Mouse (Mus musculus) embryonic facial prominence, embryonic 11.5 days (tissue): ENCODE measurements at regions not wholly inside any gene's neighbourhood (a gene's known extent, or its start where the extent isn't known, plus 50 kb on each side); places are given as distances from the start of the nearest gene placed in this dataset.

Source experiments
- ATAC-seq: fragments of 200-750 bp; cut with Nextera tagmentation; replicated peaks from 2 replicates; pipeline ENCODE4 v1.8.0; 2017; ENCODE audit warnings: low read depth; ENCODE audit not compliant: insufficient number of reproducible peaks, low FRiP score, low TSS enrichment
- DNase-seq: peaks from one replicate; pipeline ENCODE4 v3.0.0-alpha.2; 2015; ENCODE audit warnings: low spot score
- H3K27ac ChIP-seq: fragments of 300-500 bp; sonication (generic); replicated peaks from 2 replicates; pipeline ENCODE4 v1.5.1; 2014; ENCODE audit warnings: mild to moderate bottlenecking, low read depth, low read length, control low read depth
- H3K27me3 ChIP-seq: fragments of 300-500 bp; sonication (generic); 2 replicates; pipeline ENCODE4 v1.6.1; 2014; ENCODE audit warnings: mild to moderate bottlenecking, low read length, moderate library complexity, mixed read lengths; ENCODE audit not compliant: control insufficient read depth, insufficient read depth
- H3K36me3 ChIP-seq: fragments of 300-500 bp; sonication (generic); replicated peaks from 2 replicates; pipeline ENCODE4 v1.6.1; 2014; ENCODE audit warnings: low read depth, mild to moderate bottlenecking, low read length, moderate library complexity, mixed read lengths; ENCODE audit not compliant: control insufficient read depth, insufficient read depth
- H3K4me1 ChIP-seq: fragments of 300-500 bp; sonication (generic); 2 replicates; pipeline ENCODE4 v1.6.1; 2014; ENCODE audit warnings: low read length, mixed read lengths; ENCODE audit not compliant: control insufficient read depth, insufficient read depth
- H3K4me2 ChIP-seq: fragments of 300-500 bp; sonication (generic); 2 replicates; pipeline ENCODE4 v1.6.1; 2014; ENCODE audit warnings: low read depth, mild to moderate bottlenecking, control low read depth, low read length, moderate library complexity
- H3K4me3 ChIP-seq: fragments of 300-500 bp; sonication (generic); 2 replicates; pipeline ENCODE4 v1.5.1; 2014; ENCODE audit warnings: low read depth, low read length, control low read depth
- H3K9ac ChIP-seq: fragments of 300-500 bp; sonication (generic); replicated peaks from 2 replicates; pipeline ENCODE4 v1.6.1; 2014; ENCODE audit warnings: mild to moderate bottlenecking, control low read depth, low read length
- H3K9me3 ChIP-seq: fragments of 300-500 bp; sonication (generic); replicated peaks from 2 replicates; pipeline ENCODE4 v1.6.1; 2016; ENCODE audit warnings: mild to moderate bottlenecking, low read length, inconsistent platforms, mixed read lengths; ENCODE audit not compliant: control insufficient read depth
- WGBS: fragments of 180-500 bp; shearing (Covaris S2); extraction: QIAGEN DNeasy Blood & Tissue Kit; methylation state at CpG from one replicate; pipeline ENCODE4 v1.1.7; 2014; 5-methylcytosine and 5-hydroxymethylcytosine counted together

DNA sequence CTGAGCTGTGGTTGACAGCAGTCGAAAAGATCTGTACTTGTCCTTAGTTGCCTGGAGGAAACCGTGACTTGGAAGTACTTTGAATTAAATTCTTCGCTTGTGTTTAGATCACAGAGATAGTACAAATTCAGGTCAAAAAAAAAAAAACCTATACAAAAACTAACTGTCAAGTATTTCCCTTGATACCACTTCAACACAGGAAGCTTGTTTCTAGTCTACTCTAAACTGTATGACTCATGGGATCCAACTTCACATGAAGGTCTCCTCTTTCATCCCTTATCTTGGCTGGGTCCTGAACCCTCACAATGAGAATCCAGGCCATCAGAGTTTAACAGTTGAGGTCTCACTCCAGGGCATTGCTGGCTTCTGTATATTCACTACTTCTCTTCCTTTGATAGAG lies 54.8 kb downstream of the Tmem30b start:
- no peak overlapping the region for H3K9ac ChIP-seq
- ATAC-seq = no peak
- 66% methylated on average over 3 of the region's 3 CpGs for WGBS

DNA sequence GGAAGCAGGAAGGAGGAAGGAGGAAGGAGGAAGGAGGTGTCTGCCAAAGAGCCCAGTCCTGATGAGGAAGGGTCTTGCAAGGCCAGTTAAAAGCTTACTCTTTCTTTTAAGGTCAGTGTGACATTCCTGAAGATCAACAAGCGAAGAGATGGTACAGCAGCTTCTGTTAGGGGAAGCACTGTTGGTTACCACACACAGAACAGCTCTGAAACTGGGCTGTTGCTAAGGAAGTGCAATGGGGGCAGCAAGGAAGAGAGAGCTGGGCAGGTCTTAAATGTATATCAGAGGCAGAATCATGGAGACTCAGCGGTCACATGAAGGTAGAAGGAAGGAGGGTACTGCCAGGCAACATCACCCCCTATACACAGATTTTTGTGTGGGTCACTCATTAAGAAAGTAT lies 63.3 kb downstream of the Tmem30b start:
- Histone ChIP-seq H3K27me3 (no peaks in the 10 kb centered on the region), H3K36me3 (no peaks in the 10 kb centered on the region), H3K4me2 (no peak overlapping the region), H3K27ac (no peak overlapping the region), H3K4me3 (no peak overlapping the region), H3K9me3 (no peaks in the 10 kb centered on the region), H3K9ac (no peak overlapping the region), H3K4me1 (no peaks in the 10 kb centered on the region)
- ATAC-seq (no peak), DNase-seq (no peak)
- 93% methylated on average over 2 of the region's 2 CpGs for WGBS

More for the DNA sequence above, 54.8 kb downstream of the Tmem30b start:
- Histone ChIP-seq H3K9me3 (no peaks in the 10 kb centered on the region), H3K4me1 (no peaks in the 10 kb centered on the region), H3K36me3 (no peaks in the 10 kb centered on the region), H3K4me2 (no peak overlapping the region), H3K4me3 (no peak overlapping the region), H3K27ac (no peak overlapping the region), H3K27me3 (no peaks in the 10 kb centered on the region)
- no peak for DNase-seq

DNA sequence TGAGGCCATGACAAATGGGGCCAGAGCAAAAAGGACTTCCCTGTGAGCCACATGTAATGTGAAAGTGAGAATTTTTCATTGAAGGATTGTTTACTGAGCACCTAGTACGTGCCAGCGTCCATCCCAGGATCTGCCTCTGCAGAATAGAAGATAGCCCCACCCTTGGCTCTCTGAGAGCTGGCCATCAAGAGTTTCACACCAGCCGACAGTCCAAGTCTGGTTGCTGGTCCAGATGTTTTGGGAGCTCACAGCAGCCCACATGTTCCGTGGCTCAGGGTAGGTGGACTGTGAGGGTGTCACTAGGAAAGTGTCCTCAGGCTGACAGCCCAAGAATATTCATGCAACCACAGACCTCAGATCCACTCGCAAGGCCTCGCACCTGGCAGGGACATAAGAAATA lies 63.9 kb downstream of the Tmem30b start:
- WGBS = 90% methylated on average over 6 of the region's 6 CpGs
- H3K36me3 ChIP-seq = no peaks in the 10 kb centered on the region
- ATAC-seq = no peak
- no peak overlapping the region for H3K4me3 ChIP-seq
- no peaks in the 10 kb centered on the region for H3K4me1 ChIP-seq
- H3K4me2 ChIP-seq = no peak overlapping the region
- H3K27me3 ChIP-seq = no peaks in the 10 kb centered on the region
- H3K9me3 ChIP-seq = no peaks in the 10 kb centered on the region
- no peak overlapping the region for H3K27ac ChIP-seq
- H3K9ac ChIP-seq = no peak overlapping the region
- no peak for DNase-seq

DNA sequence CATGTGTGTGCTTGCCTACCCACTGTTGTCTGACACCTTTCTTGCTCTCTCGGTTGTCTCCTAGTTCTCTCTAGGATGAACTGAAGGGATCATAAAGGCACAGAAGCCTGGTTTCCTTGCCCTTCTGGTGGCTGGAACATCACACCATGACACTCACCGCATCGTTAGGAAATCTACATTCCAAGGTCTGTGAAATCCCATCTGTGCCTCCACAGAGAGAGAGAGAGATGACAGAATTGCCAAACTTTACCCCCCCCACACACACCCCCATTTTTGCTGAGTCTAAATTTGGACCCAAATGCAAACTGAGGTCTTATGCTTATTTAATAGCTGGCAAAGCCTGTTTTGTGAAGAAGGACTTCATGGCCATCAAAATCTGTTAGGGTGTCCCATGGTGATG lies 64.5 kb downstream of the Tmem30b start:
- H3K27me3 ChIP-seq = no peaks in the 10 kb centered on the region
- no peaks in the 10 kb centered on the region for H3K4me1 ChIP-seq
- H3K9ac ChIP-seq = no peak overlapping the region
- WGBS = 88% methylated on average over 3 of the region's 3 CpGs
- no peak overlapping the region for H3K4me3 ChIP-seq
- no peaks in the 10 kb centered on the region for H3K36me3 ChIP-seq
- H3K9me3 ChIP-seq = no peaks in the 10 kb centered on the region
- H3K27ac ChIP-seq = no peak overlapping the region
- ATAC-seq (no peak), DNase-seq (no peak)
- no peak overlapping the region for H3K4me2 ChIP-seq

DNA sequence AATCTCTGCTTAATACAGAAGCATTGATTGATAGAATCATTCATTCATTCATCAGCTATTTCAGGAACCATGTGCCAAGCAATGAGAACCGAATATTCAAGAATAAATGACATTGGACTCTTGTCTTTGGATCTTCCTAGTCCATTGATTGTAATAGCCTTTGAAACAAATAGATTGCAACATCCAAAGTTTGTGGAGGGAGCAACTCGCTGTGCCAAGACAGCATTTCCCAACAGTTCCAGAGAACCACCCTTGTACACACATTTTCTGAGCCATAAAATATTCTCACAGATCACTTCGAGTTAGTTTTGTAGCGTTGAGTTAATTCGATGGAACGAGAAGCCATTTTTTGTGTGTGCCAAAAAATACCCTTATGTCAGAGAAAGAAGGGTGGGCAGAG lies 65.0 kb downstream of the Tmem30b start:
- 92% methylated on average over 6 of the region's 6 CpGs for WGBS
- H3K9ac ChIP-seq = no peak overlapping the region
- H3K27me3 ChIP-seq = no peaks in the 10 kb centered on the region
- no peak overlapping the region for H3K4me3 ChIP-seq
- DNase-seq (no peak), ATAC-seq (no peak)
- no peaks in the 10 kb centered on the region for H3K4me1 ChIP-seq
- no peaks in the 10 kb centered on the region for H3K9me3 ChIP-seq
- no peak overlapping the region for H3K4me2 ChIP-seq
- no peaks in the 10 kb centered on the region for H3K36me3 ChIP-seq
- no peak overlapping the region for H3K27ac ChIP-seq

DNA sequence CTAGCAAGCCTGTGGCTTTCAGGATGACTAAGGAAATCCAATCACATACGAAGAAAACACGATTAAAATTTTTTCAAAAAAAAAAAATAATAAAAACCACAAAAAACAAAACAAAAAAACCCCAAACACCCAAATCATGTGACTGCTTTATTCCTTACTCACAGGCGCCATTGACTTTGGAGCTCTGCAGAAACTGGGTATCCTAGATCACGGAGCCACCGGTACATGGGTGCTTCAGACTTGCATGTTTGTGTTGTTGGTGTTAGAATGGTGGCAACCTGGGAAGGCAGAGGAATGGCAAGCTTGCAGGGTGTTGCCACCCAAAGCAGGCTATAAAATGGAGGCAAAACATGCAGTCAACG lies 65.6 kb downstream of the Tmem30b start:
- DNase-seq (no peak), ATAC-seq (no peak)
- Histone ChIP-seq H3K9ac (no peak overlapping the region), H3K4me1 (no peaks in the 10 kb centered on the region), H3K36me3 (no peaks in the 10 kb centered on the region), H3K4me3 (no peak overlapping the region), H3K27ac (no peak overlapping the region), H3K4me2 (no peak overlapping the region), H3K9me3 (no peaks in the 10 kb centered on the region), H3K27me3 (no peaks in the 10 kb centered on the region)
- WGBS = 95% methylated on average over 6 of the region's 6 CpGs

DNA sequence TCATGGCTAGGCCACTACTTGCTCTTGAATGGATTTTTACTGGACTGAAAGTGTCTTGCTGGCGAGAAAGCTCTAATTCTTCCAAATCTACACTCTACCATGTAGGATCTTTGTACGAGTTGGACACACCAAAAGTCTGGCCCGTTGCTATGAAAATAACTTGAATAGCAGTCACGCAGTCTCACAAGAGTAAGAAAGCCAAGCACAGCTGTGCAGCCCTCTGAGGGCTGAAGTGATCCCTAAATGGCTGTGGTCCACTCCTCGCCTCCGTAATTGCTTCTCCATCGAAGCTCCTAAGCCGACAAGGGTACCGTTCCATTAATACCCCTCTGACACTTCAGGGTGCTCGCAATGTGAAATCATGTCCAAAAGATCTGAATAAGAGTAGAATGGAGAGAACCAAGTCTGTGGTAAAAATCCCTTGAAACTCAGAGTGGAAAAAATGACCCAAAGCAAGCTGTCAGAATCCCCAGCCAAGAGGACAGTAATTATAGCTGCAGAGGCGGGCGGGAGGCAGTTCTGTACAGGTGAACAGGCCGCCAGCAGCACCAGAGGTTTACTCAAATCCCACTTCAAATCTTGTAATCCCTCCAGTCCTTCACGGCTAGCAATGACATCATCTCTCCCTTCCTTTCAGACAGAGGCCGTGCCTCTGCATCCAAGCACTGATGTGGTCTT lies 66.1 kb downstream of the Tmem30b start:
- ATAC-seq (no peak), DNase-seq (no peak)
- WGBS = 88% methylated on average over 15 of the region's 15 CpGs
- no peaks in the 10 kb centered on the region for H3K36me3 ChIP-seq
- H3K9me3 ChIP-seq = no peaks in the 10 kb centered on the region
- H3K27ac ChIP-seq = no peak overlapping the region
- no peak overlapping the region for H3K9ac ChIP-seq
- no peaks in the 10 kb centered on the region for H3K4me1 ChIP-seq
- no peak overlapping the region for H3K4me2 ChIP-seq
- no peak overlapping the region for H3K4me3 ChIP-seq
- H3K27me3 ChIP-seq = no peaks in the 10 kb centered on the region

DNA sequence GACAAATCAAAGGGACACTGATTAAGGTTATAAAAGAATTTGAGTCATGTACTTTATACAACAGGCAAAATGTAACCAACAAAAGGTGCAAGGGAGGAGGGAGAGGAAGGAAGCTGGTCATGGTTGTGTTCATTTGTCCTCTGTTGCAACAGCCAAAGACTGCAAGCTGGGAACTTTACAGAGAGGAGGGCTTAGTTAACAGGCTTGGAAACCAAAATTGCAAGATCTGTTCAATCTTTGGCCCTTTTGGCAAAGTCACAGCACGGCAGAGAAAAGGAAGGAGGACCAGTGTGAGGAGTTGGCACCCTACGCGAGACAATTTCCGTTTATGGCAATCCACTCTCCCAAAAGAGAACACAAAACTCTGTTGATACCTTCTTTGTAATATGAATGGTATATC lies 67.6 kb downstream of the Tmem30b start:
- H3K4me3 ChIP-seq = no peak overlapping the region
- no peak overlapping the region for H3K27ac ChIP-seq
- no peaks in the 10 kb centered on the region for H3K4me1 ChIP-seq
- H3K9ac ChIP-seq = no peak overlapping the region
- H3K4me2 ChIP-seq = no peak overlapping the region
- H3K9me3 ChIP-seq = no peaks in the 10 kb centered on the region
- WGBS = 94% methylated on average over 4 of the region's 4 CpGs
- DNase-seq (no peak), ATAC-seq (no peak)
- no peaks in the 10 kb centered on the region for H3K27me3 ChIP-seq
- H3K36me3 ChIP-seq = no peaks in the 10 kb centered on the region
